Mouse (Mus musculus) lung, postnatal 0 days (tissue): ENCODE measurements around the gene Anapc15-ps.
"Not testable (repeated sequence)": the region's sequence is repeated elsewhere in the genome, so short reads cannot be mapped to it uniquely, and the experiment has no call there.

Experiments
- CTCF ChIP-seq: IDR thresholded peaks from 2 replicates; pipeline ENCODE4 v1.5.1; 2016; ENCODE audit warnings: antibody characterized with exemption, mild to moderate bottlenecking
- EP300 ChIP-seq: IDR thresholded peaks from 2 replicates; pipeline ENCODE4 v1.6.1; 2016; ENCODE audit warnings: antibody characterized with exemption, mild to moderate bottlenecking, control low read depth

GRCm38 (mm10) chr10:95630166-95630565 lies 43.1 kb downstream of the Anapc15-ps start:
- not testable (repeated sequence) for TF ChIP-seq EP300, CTCF
